Mouse (Mus musculus) olfactory bulb, adult 2 months (tissue): ENCODE measurements at regions not wholly inside any gene's neighbourhood (a gene's known extent, or its start where the extent isn't known, plus 50 kb on each side); places are given as distances from the start of the nearest gene placed in this dataset.

Experiments used
- H3K27ac ChIP-seq: fragments of 200-500 bp; 2 replicates; pipeline ENCODE4 v1.5.1; 2012; ENCODE audit warnings: low read depth, low read length; ENCODE audit not compliant: insufficient read depth
- H3K4me1 ChIP-seq: fragments of 200-500 bp; 2 replicates; pipeline ENCODE4 v1.6.1; 2012; ENCODE audit warnings: low read length; ENCODE audit not compliant: control insufficient read depth, insufficient read depth
- H3K4me3 ChIP-seq: fragments of 200-500 bp; 2 replicates; pipeline ENCODE4 v1.5.1; 2012; ENCODE audit warnings: mild to moderate bottlenecking, low read depth, low read length, moderate library complexity; ENCODE audit not compliant: insufficient read depth
- CTCF ChIP-seq: fragments of 200-500 bp; IDR thresholded peaks from 2 replicates; pipeline ENCODE4 v1.5.1; 2012; ENCODE audit warnings: low read depth, mild to moderate bottlenecking, low read length, moderate library complexity; ENCODE audit not compliant: insufficient read depth
- POLR2A ChIP-seq: fragments of 200-500 bp; IDR thresholded peaks from 2 replicates; pipeline ENCODE4 v1.6.1; 2012; ENCODE audit warnings: mild to moderate bottlenecking, low read depth, low read length, moderate library complexity; ENCODE audit not compliant: insufficient read depth
- WGBS: fragments of 180-500 bp; shearing (Covaris S2); methylation state at CpG from one replicate; pipeline ENCODE4 v1.1.7; 2018; 5-methylcytosine and 5-hydroxymethylcytosine counted together

- H3K27ac ChIP-seq = no peak overlapping the region
- H3K4me1 ChIP-seq = no peaks in the 10 kb centered on the region
- no peak overlapping the region for H3K4me3 ChIP-seq
- WGBS = 91% methylated on average over 9 of the region's 9 CpGs
- TF ChIP-seq CTCF (no peak), POLR2A (no peak)
These were observed 54.5 kb upstream of the Cmc1 start for GRCm38 (mm10) chr9:118204456-118204855.

GRCm38 (mm10) chr9:118206483-118206882 lies 56.5 kb upstream of the Cmc1 start:
- no peak overlapping the region for H3K27ac ChIP-seq
- TF ChIP-seq POLR2A (no peak), CTCF (no peak)
- 93% methylated on average over 7 of the region's 7 CpGs for WGBS
- no peak overlapping the region for H3K4me3 ChIP-seq
- H3K4me1 ChIP-seq = no peaks in the 10 kb centered on the region

GRCm38 (mm10) chr9:118219696-118220095 lies 69.7 kb upstream of the Cmc1 start:
- no peak for TF ChIP-seq CTCF
- Histone ChIP-seq H3K4me3 (no peak overlapping the region), H3K27ac (no peak overlapping the region), H3K4me1 (0 out of 2 replicates have a peak, but pooled peaks cover 3% of the 10 kb centered on the region)
- WGBS = 87% methylated on average over 5 of the region's 5 CpGs

- TF ChIP-seq CTCF = no peak
- no peak for TF ChIP-seq POLR2A
- 78% methylated on average over 14 of the region's 14 CpGs for WGBS
- Histone ChIP-seq H3K4me3 (no peak overlapping the region), H3K4me1 (0 out of 2 replicates have a peak, but pooled peaks cover 3% of the 10 kb centered on the region), H3K27ac (no peak overlapping the region)
These were observed 71.2 kb upstream of the Cmc1 start for GRCm38 (mm10) chr9:118221186-118221585.

GRCm38 (mm10) chr9:118227401-118228061 lies 77.6 kb upstream of the Cmc1 start:
- 52% methylated on average over 23 of the region's 23 CpGs for WGBS
- TF ChIP-seq POLR2A (no peak), CTCF (no peak)
- H3K4me3 ChIP-seq = no peak overlapping the region
- H3K4me1 ChIP-seq = no peaks in the 10 kb centered on the region
- no peak overlapping the region for H3K27ac ChIP-seq

- TF ChIP-seq CTCF (no peak), POLR2A (no peak)
- WGBS = 65% methylated on average over 19 of the region's 19 CpGs
These were observed 78.9 kb upstream of the Cmc1 start for GRCm38 (mm10) chr9:118228691-118229427.

GRCm38 (mm10) chr9:118240711-118241110 lies 90.7 kb upstream of the Cmc1 start:
- no peaks in the 10 kb centered on the region for H3K4me1 ChIP-seq
- no peak overlapping the region for H3K27ac ChIP-seq
- TF ChIP-seq POLR2A (no peak), CTCF (no peak)
- 68% methylated on average over 4 of the region's 4 CpGs for WGBS
- no peak overlapping the region for H3K4me3 ChIP-seq

More at GRCm38 (mm10) chr9:118228691-118229427, 78.9 kb upstream of the Cmc1 start:
- no peak overlapping the region for H3K4me3 ChIP-seq
- H3K27ac ChIP-seq = no peak overlapping the region
- no peaks in the 10 kb centered on the region for H3K4me1 ChIP-seq

GRCm38 (mm10) chr9:118246820-118247628 lies 97.0 kb upstream of the Cmc1 start:
- WGBS = 32% methylated on average over 15 of the region's 15 CpGs
- Histone ChIP-seq H3K4me3 (no peak overlapping the region), H3K4me1 (peaks cover 3% of the 10 kb centered on the region), H3K27ac (no peak overlapping the region)
- TF ChIP-seq POLR2A (no peak), CTCF (no peak)

- TF ChIP-seq CTCF (no peak), POLR2A (no peak)
- H3K27ac ChIP-seq = no peak overlapping the region
- H3K4me1 ChIP-seq = peaks cover 3% of the 10 kb centered on the region
- no peak overlapping the region for H3K4me3 ChIP-seq
These were observed 103.9 kb upstream of the Cmc1 start for GRCm38 (mm10) chr9:118253829-118254228.
